Mouse (Mus musculus) spleen, adult 2 months (tissue): ENCODE measurements around the gene Krt33b. TPM values are rescaled to one million over a fixed set of nuclear protein-coding genes. Genes with fewer than 3 reads are reported as not detected.

Source experiments
- DNase-seq, 2 experiments: peaks; one replicate each; pipeline versions ENCODE4 v3.0.0 to v3.0.0-alpha.2; 2012 to 2021; ENCODE audit warnings: low spot score in 2 of 2, low read depth in 1 of 2
- H3K27ac ChIP-seq: fragments of 200-500 bp; 2 replicates; pipeline ENCODE4 v1.5.1; 2012; ENCODE audit warnings: low read length, inconsistent platforms; ENCODE audit not compliant: insufficient read depth
- H3K27me3 ChIP-seq: fragments of 200-500 bp; 2 replicates; pipeline ENCODE4 v1.6.1; 2012; ENCODE audit warnings: mild to moderate bottlenecking, moderate library complexity, low read length, inconsistent platforms; ENCODE audit not compliant: control insufficient read depth, insufficient read depth
- H3K36me3 ChIP-seq: fragments of 200-500 bp; 2 replicates; pipeline ENCODE4 v1.6.1; 2012; ENCODE audit warnings: mild to moderate bottlenecking, low read length, inconsistent platforms; ENCODE audit not compliant: control insufficient read depth, insufficient read depth
- H3K4me1 ChIP-seq: fragments of 200-500 bp; 2 replicates; pipeline ENCODE4 v1.6.1; 2011; ENCODE audit warnings: inconsistent platforms; ENCODE audit not compliant: control insufficient read depth, insufficient read depth, insufficient read length
- H3K4me3 ChIP-seq: fragments of 200-500 bp; 2 replicates; pipeline ENCODE4 v1.5.1; 2011; ENCODE audit warnings: mild to moderate bottlenecking, inconsistent platforms; ENCODE audit not compliant: insufficient read depth, insufficient read length; ENCODE audit errors: extremely low read depth
- CTCF ChIP-seq: fragments of 200-500 bp; IDR thresholded peaks from 2 replicates; pipeline ENCODE4 v1.5.1; 2011; ENCODE audit warnings: mild to moderate bottlenecking, inconsistent platforms; ENCODE audit not compliant: insufficient read depth, insufficient read length, insufficient replicate concordance; ENCODE audit errors: extremely low read depth
- POLR2A ChIP-seq: fragments of 200-500 bp; IDR thresholded peaks from 2 replicates; pipeline ENCODE4 v1.6.1; 2011; ENCODE audit warnings: low read depth, low read length, inconsistent platforms
- WGBS: fragments of 180-500 bp; shearing (Covaris S2); methylation state at CpG from one replicate; pipeline ENCODE4 v1.1.7; 2018; 5-methylcytosine and 5-hydroxymethylcytosine counted together
- polyA plus RNA-seq: library from polyadenylated mRNA; depleted of rRNA; stranded (reverse); fragments of >200 nt; gene quantifications from 2 replicates; pipeline ENCODE4 v1.2.3, GENCODE M21; 2012; rRNA removed

Gene Krt33b
- polyA plus RNA-seq, result not detected in 2 replicates

- Histone ChIP-seq H3K4me1 (no peaks in the 10 kb centered on the region), H3K27ac (no peak within 1 kb of the TSS)
- 81% methylated on average over 6 of the region's 6 CpGs for WGBS
Observed at GRCm38 (mm10) chr11:100029768-100030167, at the start of gene Krt33b. Gene Krt33b (minus strand): TSS chr11:100029868.

DNA sequence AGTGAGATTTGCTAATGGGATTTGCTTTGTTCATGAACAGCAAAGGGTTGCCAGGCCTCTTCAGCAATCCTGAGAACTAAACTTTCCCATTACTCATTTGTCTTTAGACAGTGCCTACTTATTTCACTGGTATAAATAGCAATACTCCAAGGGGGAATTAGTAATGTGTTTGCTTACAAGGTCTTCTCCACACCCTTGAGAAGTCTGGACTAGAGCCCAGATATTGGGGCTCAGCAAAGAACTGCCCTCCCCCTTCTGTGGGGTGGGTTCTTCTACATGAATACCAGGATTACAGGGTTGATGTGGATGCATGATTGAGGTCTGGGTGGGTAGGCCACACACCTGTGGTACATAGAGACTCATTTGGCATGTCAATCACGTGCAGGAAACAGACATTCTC, 44.2 kb upstream of the Krt33b start:
- no peaks in the 10 kb centered on the region for H3K4me1 ChIP-seq
- WGBS, result 39% methylated on average over 1 of the region's 1 CpGs
- TF ChIP-seq CTCF (no peak), POLR2A (no peak)

More at GRCm38 (mm10) chr11:100029768-100030167, at the start of gene Krt33b:
- Histone ChIP-seq H3K4me3 (no peak within 1 kb of the TSS), H3K36me3 (no peaks in the 10 kb centered on the region), H3K27me3 (no peaks in the 10 kb centered on the region)
- no peak for DNase-seq
- TF ChIP-seq POLR2A, result no peak
- TF ChIP-seq CTCF, result no peak

DNA sequence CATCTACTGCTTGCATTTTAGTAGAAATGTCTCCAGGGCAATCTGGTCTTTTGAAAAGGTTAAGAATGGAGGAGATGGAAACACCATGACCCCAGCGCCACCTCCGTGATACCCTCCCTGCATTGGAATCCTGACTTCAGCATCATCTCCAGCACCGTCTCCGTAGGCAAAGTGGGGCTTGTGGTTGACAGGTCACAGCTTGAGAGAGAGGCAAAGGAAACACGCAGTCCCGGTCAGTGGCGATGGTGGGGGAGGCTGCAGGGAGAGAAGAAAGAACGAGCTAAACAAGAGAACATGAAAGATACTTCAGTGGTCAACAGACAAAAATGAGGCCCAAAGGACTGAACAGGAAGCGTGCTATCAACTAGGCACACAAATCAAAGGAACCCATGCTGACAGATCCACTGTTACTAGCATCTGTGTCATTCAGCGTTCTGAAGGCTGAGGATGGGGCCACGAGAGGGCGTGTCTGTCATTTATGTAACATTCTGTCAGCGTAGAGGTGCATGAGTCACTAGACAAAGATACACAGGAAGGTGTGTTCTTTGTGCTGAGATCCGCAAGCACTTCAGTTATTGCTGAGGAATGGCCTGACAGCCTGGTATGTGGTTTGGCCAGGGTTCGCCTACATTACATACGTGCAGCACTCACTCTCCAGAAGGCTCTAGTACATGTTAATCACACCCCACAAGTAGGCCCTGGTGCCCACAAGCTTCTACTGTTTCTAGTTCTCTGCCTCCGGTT, 37.8 kb upstream of the Krt33b start:
- H3K36me3 ChIP-seq, result no peaks in the 10 kb centered on the region
- H3K27me3 ChIP-seq, result no peaks in the 10 kb centered on the region
- no peak overlapping the region for H3K4me3 ChIP-seq
- 81% methylated on average over 17 of the region's 17 CpGs for WGBS
- no peak overlapping the region for H3K27ac ChIP-seq
- TF ChIP-seq CTCF (no peak), POLR2A (no peak)
- no peak for DNase-seq
- no peaks in the 10 kb centered on the region for H3K4me1 ChIP-seq

More for the DNA sequence above, 44.2 kb upstream of the Krt33b start:
- H3K27me3 ChIP-seq, result no peaks in the 10 kb centered on the region
- no peak for DNase-seq
- no peak overlapping the region for H3K4me3 ChIP-seq
- H3K36me3 ChIP-seq, result no peaks in the 10 kb centered on the region
- H3K27ac ChIP-seq, result no peak overlapping the region

GRCm38 (mm10) chr11:100066236-100067010, 36.8 kb upstream of the Krt33b start:
- 76% methylated on average over 12 of the region's 12 CpGs for WGBS
- Histone ChIP-seq H3K4me3 (no peak overlapping the region), H3K36me3 (no peaks in the 10 kb centered on the region), H3K27me3 (no peaks in the 10 kb centered on the region), H3K4me1 (no peaks in the 10 kb centered on the region), H3K27ac (no peak overlapping the region)
- TF ChIP-seq CTCF (no peak), POLR2A (no peak)
- DNase-seq, result no peak

GRCm38 (mm10) chr11:100058875-100059274, 29.2 kb upstream of the Krt33b start:
- no peak for DNase-seq
- H3K27ac ChIP-seq, result no peak overlapping the region
- 81% methylated on average over 8 of the region's 8 CpGs for WGBS
- TF ChIP-seq POLR2A (no peak), CTCF (no peak)
- H3K27me3 ChIP-seq, result no peaks in the 10 kb centered on the region
- no peaks in the 10 kb centered on the region for H3K36me3 ChIP-seq
- no peaks in the 10 kb centered on the region for H3K4me1 ChIP-seq
- H3K4me3 ChIP-seq, result no peak overlapping the region

- TF ChIP-seq CTCF (no peak), POLR2A (no peak)
- Histone ChIP-seq H3K27ac (no peak overlapping the region), H3K27me3 (no peaks in the 10 kb centered on the region), H3K4me1 (no peaks in the 10 kb centered on the region), H3K36me3 (no peaks in the 10 kb centered on the region), H3K4me3 (no peak overlapping the region)
- WGBS, result 51% methylated on average over 9 of the region's 9 CpGs
- DNase-seq, result no peak
Observed at GRCm38 (mm10) chr11:100055686-100056655, 26.3 kb upstream of the Krt33b start.
